Mouse (Mus musculus) left cerebral cortex, postnatal 4 days (tissue): Measurements from ENCODE around the gene Fam199x. TPM values are rescaled to one million over a fixed set of nuclear protein-coding genes. Genes with fewer than 3 reads are reported as not detected.

Experiments
- total RNA-seq, 2 experiments: library from RNA; stranded (reverse); gene quantifications; 2 replicates each; pipeline ENCODE4 v1.2.3; 2021

Gene Fam199x
- total RNA-seq, 2 experiments from 2014 or later = 12.1 to 12.3 TPM

Other genes starting within 250 kb of the Fam199x start
- gene Plp1, start 226.9 kb upstream of the Fam199x start, total RNA-seq = 10 to 100 TPM; 15.6 to 17.2 TPM
- 10 to 100 TPM; 26.4 to 36.8 TPM for gene Rab9b, start 180.8 kb upstream of the Fam199x start, total RNA-seq
- not detected for gene H2bfm, start 122.3 kb upstream of the Fam199x start, total RNA-seq
- gene Tmsb15b2, start 74.1 kb upstream of the Fam199x start, total RNA-seq = 10 to 100 TPM; 40.4 to 68.4 TPM
- 1 to 10 TPM; 4.3 to 4.8 TPM for gene Tmsb15l, start 72.7 kb upstream of the Fam199x start, total RNA-seq
- 10 to 100 TPM in 1 of 2 experiments, 1 to 10 TPM in 1; 10.0 to 28.2 TPM for gene Tmsb15b1, start 72.7 kb upstream of the Fam199x start, total RNA-seq
- gene Zcchc18, start 56.4 kb upstream of the Fam199x start, total RNA-seq = 100 to 1,000 TPM; 228 to 251 TPM
- 10 to 100 TPM; 12.3 to 23.9 TPM for gene Slc25a53, start 11.3 kb upstream of the Fam199x start, total RNA-seq
- not detected for gene Esx1, start 72.5 kb downstream of the Fam199x start, total RNA-seq